Mouse (Mus musculus) mature B cell (primary cell): ENCODE data around the gene Lmx1a.

Experiments
- in situ Hi-C: fragments of 300-500 bp; cut with MboI; formaldehyde crosslinking; loops from 2 replicates; pipeline ENCODE4 v1.14.3; 2019

The Lmx1a gene

GRCm38 (mm10) chr1:167878354-167878753, 189.3 kb downstream of the Lmx1a start:
- in situ Hi-C loops: no loop called here

- in situ Hi-C loops: no loop called here
These were observed 196.7 kb downstream of the Lmx1a start for GRCm38 (mm10) chr1:167885776-167886175.

- in situ Hi-C loops: no loop called here
These were observed 199.1 kb downstream of the Lmx1a start for GRCm38 (mm10) chr1:167888120-167888519.

- in situ Hi-C loops: no loop called here
These were observed 199.8 kb downstream of the Lmx1a start for GRCm38 (mm10) chr1:167888816-167889215.

GRCm38 (mm10) chr1:167896234-167896633, 207.2 kb downstream of the Lmx1a start:
- in situ Hi-C loops: no loop called here
